Mouse (Mus musculus): Measurements from ENCODE around the gene Slc30a3. TPM values are rescaled to one million over a fixed set of nuclear protein-coding genes. Genes with fewer than 3 reads are reported as not detected.

Gene Slc30a3
- 0.10 TPM in 1 of 2 replicates, not detected in the other for polyA plus RNA-seq (2012; rRNA removed)

- 84% methylated on average over 18 of the region's 18 CpGs for WGBS
- Histone ChIP-seq H3K4me3 (replicated peaks; ENCODE audit: extremely low read depth, low read depth, low read length) (no peak within 1 kb of the TSS), H3K4me1 (ENCODE audit: control insufficient read depth, insufficient read depth, low read length) (no peaks in the 10 kb centered on the region)
- DNase-seq, result no peak
- TF ChIP-seq POLR2A (IDR thresholded peaks at IDR 0.05; ENCODE audit: borderline replicate concordance, extremely low read depth, low read depth, low read length) (no peak), CTCF (IDR thresholded peaks at IDR 0.05; ENCODE audit: insufficient read depth, low read length) (no peak)
Observed at GRCm38 (mm10) chr5:31108000-31108490, at the start of gene Slc30a3. Gene Slc30a3 (minus strand): TSS chr5:31108237.

DNA sequence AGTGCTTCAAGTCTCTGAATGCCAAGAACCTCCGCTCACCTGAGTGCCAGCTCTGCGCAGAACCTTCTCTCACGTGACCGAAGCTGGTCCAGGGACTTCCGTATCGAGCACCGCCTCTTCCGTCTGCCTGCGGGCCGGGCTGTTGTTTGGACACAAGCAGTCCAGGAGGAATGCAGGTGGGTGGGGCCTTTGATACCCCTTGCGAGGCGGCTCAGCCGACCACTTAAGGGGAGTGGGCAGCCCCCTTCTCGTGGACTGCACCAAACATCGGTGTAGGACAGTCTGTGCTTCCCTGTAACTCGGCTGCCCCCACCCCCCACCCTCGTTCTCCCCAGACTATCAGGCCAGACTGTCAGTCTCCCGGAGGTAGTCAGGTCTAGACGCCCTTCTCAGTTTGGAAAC, 46.1 kb upstream of the Slc30a3 start, which contains the start of gene Mpv17:
Mpv17 (minus strand) TSS at position 100 of the 402 bp plus-strand sequence.
- H3K4me3 ChIP-seq (replicated peaks; ENCODE audit: extremely low read depth, low read depth, low read length), result peak within 1 kb of the TSS; percentile 99
- peaks cover 8% of the 10 kb centered on the region; the same call in 1 of the 2 replicates for H3K4me1 ChIP-seq (ENCODE audit: control insufficient read depth, insufficient read depth, low read length)
- under 1% methylated on average over 19 of the region's 19 CpGs for WGBS
- TF ChIP-seq CTCF (IDR thresholded peaks at IDR 0.05; ENCODE audit: insufficient read depth, low read length) (no peak), POLR2A (IDR thresholded peaks at IDR 0.05; ENCODE audit: borderline replicate concordance, extremely low read depth, low read depth, low read length) (peak; percentile 94; the same call in 1 of the 2 replicates)
- peak; percentile 81 for DNase-seq

GRCm38 (mm10) chr5:31153516-31154151, 45.6 kb upstream of the Slc30a3 start:
- WGBS, result 29% methylated on average over 6 of the region's 6 CpGs

DNA sequence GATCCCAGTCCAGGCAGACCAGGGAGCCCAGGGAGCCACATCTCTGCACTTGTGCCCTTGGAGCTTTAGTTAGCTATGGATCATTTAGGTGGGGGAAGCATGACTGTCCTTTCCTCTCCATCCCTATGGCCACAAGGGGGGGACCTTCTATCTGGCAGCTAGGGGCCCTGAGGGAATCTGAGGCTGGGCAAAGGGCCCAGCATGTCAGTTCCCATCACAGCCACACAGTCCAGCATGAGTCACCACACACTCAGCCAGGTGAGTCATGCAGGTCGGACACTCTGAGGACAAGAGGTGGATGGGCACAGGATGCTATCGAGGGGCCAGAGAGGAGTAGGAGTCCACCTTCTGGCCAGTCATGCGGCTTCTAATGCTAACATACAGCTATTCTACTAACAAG, 43.7 kb upstream of the Slc30a3 start:
- Histone ChIP-seq H3K4me3 (replicated peaks; ENCODE audit: extremely low read depth, low read depth, low read length) (no peak overlapping the region), H3K4me1 (ENCODE audit: control insufficient read depth, insufficient read depth, low read length) (peaks cover 8% of the 10 kb centered on the region; the same call in 1 of the 2 replicates)
- DNase-seq, result no peak
- TF ChIP-seq CTCF (IDR thresholded peaks at IDR 0.05; ENCODE audit: insufficient read depth, low read length) (no peak), POLR2A (IDR thresholded peaks at IDR 0.05; ENCODE audit: borderline replicate concordance, extremely low read depth, low read depth, low read length) (no peak)
- WGBS, result 63% methylated on average over 3 of the region's 3 CpGs

More at GRCm38 (mm10) chr5:31153516-31154151, 45.6 kb upstream of the Slc30a3 start:
- TF ChIP-seq POLR2A (IDR thresholded peaks at IDR 0.05; ENCODE audit: borderline replicate concordance, extremely low read depth, low read depth, low read length), result no peak
- TF ChIP-seq CTCF (IDR thresholded peaks at IDR 0.05; ENCODE audit: insufficient read depth, low read length), result no peak
- no peak for DNase-seq
- peaks cover 8% of the 10 kb centered on the region; the same call in 1 of the 2 replicates for H3K4me1 ChIP-seq (ENCODE audit: control insufficient read depth, insufficient read depth, low read length)
- H3K4me3 ChIP-seq (replicated peaks; ENCODE audit: extremely low read depth, low read depth, low read length), result peak overlapping the region; percentile 99

DNA sequence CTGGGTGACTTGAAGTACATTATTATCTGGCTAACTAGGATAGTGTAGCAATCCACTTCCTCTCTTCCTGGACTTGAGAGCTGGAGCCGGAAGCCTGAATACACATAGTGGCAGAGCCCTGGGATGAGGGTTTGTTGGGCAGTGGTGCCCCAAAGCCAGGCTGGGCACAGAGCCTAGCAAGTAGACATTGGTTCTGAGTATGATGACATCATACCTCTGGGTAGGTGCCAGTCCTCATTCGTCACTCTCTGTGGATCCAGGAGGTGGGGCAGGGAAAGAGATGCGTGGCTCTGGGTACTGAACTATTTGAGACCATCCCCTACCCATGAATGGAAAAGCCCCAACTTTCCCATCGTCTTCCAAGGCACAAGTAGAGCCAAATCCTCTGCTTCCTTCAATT, 41.7 kb upstream of the Slc30a3 start:
- DNase-seq, result no peak
- H3K4me3 ChIP-seq (replicated peaks; ENCODE audit: extremely low read depth, low read depth, low read length), result no peak overlapping the region
- WGBS, result 54% methylated on average over 4 of the region's 4 CpGs
- peaks cover 8% of the 10 kb centered on the region; the same call in 1 of the 2 replicates for H3K4me1 ChIP-seq (ENCODE audit: control insufficient read depth, insufficient read depth, low read length)
- TF ChIP-seq CTCF (IDR thresholded peaks at IDR 0.05; ENCODE audit: insufficient read depth, low read length) (no peak), POLR2A (IDR thresholded peaks at IDR 0.05; ENCODE audit: borderline replicate concordance, extremely low read depth, low read depth, low read length) (no peak)

DNA sequence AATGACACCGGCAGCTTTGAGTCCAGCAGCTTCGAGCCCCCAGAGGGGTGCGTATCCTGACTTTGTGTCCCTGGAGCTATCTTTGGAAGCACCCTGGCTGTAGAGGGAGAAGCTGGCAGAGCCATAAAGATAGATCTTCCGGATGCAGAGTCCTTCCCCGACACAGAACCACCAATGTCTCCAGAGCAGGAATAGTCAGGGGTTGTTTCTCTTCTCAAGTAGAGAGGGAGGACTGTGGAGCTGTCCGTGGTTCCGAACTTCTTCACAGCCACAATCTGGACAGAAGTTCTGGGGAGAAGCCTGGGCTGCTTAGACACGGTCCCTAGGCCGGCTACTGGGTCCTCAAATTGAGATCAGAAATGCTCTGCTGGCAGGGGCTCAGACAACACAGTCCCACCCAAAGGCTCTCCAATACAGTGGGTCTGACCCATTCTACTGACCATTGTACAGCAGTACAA, 31.0 kb upstream of the Slc30a3 start:
- no peak for DNase-seq
- Histone ChIP-seq H3K4me3 (replicated peaks; ENCODE audit: extremely low read depth, low read depth, low read length) (no peak overlapping the region), H3K4me1 (ENCODE audit: control insufficient read depth, insufficient read depth, low read length) (peaks cover 4% of the 10 kb centered on the region; the same call in 1 of the 2 replicates)
- TF ChIP-seq CTCF (IDR thresholded peaks at IDR 0.05; ENCODE audit: insufficient read depth, low read length) (no peak), POLR2A (IDR thresholded peaks at IDR 0.05; ENCODE audit: borderline replicate concordance, extremely low read depth, low read depth, low read length) (no peak)
- WGBS, result 11% methylated on average over 9 of the region's 9 CpGs

DNA sequence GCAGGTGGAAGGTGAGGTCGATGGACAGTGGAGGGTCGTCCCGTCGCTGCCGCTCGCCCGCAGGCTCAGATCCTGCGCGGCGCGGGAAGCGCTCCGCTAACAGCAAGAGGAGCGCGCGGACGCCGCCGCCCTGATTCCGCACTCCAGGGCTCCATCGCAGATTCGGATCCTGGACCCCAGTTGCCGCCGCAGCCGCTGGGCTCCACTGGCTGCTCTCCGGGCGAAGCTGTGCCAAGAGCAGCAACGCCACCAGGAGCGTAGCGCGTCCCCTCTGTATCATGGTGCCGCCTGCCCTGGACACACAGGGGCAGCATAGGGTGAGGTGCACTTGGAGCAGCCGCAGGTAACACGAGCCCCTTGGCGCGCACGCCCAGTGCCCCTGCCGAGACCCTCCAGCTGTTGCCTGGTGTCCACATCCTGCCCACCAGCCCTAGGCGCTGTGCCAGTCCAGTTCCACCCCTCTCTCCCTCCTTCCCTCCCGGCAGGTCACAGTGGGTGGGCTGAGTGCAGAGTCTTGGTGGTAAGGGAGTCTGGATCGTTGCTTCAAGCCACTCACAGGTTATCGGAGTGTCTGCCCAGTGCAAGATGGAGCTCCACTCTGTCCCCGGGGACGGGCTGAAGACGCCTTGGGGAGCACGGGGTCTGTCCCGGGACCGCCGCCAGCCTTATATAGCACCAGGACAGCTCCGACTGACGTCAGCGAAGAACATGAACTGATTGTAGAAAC, 30.4 kb upstream of the Slc30a3 start, which contains the start of gene Ucn:
Ucn (minus strand) TSS at position 589 of the 727 bp plus-strand sequence.
- TF ChIP-seq CTCF (IDR thresholded peaks at IDR 0.05; ENCODE audit: insufficient read depth, low read length), result no peak
- Histone ChIP-seq H3K4me1 (ENCODE audit: control insufficient read depth, insufficient read depth, low read length) (peaks cover 4% of the 10 kb centered on the region; the same call in 1 of the 2 replicates), H3K4me3 (replicated peaks; ENCODE audit: extremely low read depth, low read depth, low read length) (no peak within 1 kb of the TSS)
- 3% methylated on average over 52 of the region's 52 CpGs for WGBS
- DNase-seq, result no peak

- 5% methylated on average over 13 of the region's 13 CpGs for WGBS
- H3K4me3 ChIP-seq (replicated peaks; ENCODE audit: extremely low read depth, low read depth, low read length), result no peak overlapping the region
- peaks cover 4% of the 10 kb centered on the region; the same call in 1 of the 2 replicates for H3K4me1 ChIP-seq (ENCODE audit: control insufficient read depth, insufficient read depth, low read length)
- DNase-seq, result no peak
- no peak for TF ChIP-seq CTCF (IDR thresholded peaks at IDR 0.05; ENCODE audit: insufficient read depth, low read length)
- TF ChIP-seq POLR2A (IDR thresholded peaks at IDR 0.05; ENCODE audit: borderline replicate concordance, extremely low read depth, low read depth, low read length), result no peak
Observed at GRCm38 (mm10) chr5:31137658-31138057, 29.6 kb upstream of the Slc30a3 start.

DNA sequence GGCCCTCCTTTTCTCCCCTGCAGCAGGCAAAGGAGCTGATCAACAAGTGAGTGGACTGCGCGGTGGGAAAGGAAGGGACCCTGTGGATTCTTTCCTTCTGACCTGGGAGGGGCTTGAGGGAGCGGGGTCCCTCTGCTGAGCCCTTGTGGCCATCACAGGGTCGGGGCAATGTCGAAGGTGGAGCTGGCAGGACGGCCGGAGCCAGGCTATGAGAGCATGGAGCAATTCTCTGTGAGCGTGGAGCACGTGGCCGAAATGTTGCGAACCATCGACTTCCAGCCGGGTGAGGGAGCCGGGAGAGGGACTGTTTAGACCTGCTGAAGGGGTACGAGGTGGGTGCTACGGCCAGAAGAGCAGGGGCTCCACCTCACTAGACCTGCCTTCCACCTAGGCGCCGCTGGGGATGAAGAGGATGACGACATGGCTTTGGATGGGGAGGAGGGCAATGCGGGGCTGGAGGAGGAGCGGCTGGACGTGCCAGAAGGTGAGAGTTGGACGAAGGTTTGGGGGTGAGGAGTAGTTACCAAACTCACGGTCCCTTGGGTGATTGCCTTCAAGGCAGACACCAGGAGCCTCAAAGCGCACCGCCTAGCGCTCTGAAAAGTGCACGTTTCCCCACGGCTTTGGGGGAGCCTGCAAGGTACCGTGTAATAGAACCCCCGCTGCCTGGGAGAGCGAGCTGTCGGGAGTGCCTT, 28.8 kb upstream of the Slc30a3 start:
- Histone ChIP-seq H3K4me3 (replicated peaks; ENCODE audit: extremely low read depth, low read depth, low read length) (no peak overlapping the region), H3K4me1 (ENCODE audit: control insufficient read depth, insufficient read depth, low read length) (peaks cover 4% of the 10 kb centered on the region; the same call in 1 of the 2 replicates)
- DNase-seq, result no peak
- 4% methylated on average over 33 of the region's 33 CpGs for WGBS
- TF ChIP-seq POLR2A (IDR thresholded peaks at IDR 0.05; ENCODE audit: borderline replicate concordance, extremely low read depth, low read depth, low read length) (no peak), CTCF (IDR thresholded peaks at IDR 0.05; ENCODE audit: insufficient read depth, low read length) (no peak)

All from lung, adult 2 months (tissue).